Mouse (Mus musculus) ES-Bruce4 (cell line): ENCODE measurements around the gene Mdh2. TPM values are rescaled to one million over a fixed set of nuclear protein-coding genes. Genes with fewer than 3 reads are reported as not detected.

ENCODE experiments used
- H3K27ac ChIP-seq: 2 replicates; pipeline ENCODE4 v1.5.1; 2012; ENCODE audit warnings: low read length, inconsistent platforms; ENCODE audit not compliant: insufficient read depth
- H3K27me3 ChIP-seq: 2 replicates; pipeline ENCODE4 v1.6.1; 2012; ENCODE audit warnings: mild to moderate bottlenecking, low read length, inconsistent platforms; ENCODE audit not compliant: control insufficient read depth, poor library complexity, insufficient read depth, severe bottlenecking
- H3K36me3 ChIP-seq: 2 replicates; pipeline ENCODE4 v1.6.1; 2012; ENCODE audit warnings: inconsistent platforms, mild to moderate bottlenecking, low read length, moderate library complexity; ENCODE audit not compliant: control insufficient read depth, poor library complexity, insufficient read depth, severe bottlenecking
- H3K4me1 ChIP-seq: one replicate; pipeline ENCODE4 v1.8.1; 2011; ENCODE audit warnings: low read length; ENCODE audit not compliant: control insufficient read depth, insufficient read depth
- H3K4me3 ChIP-seq: 2 replicates; pipeline ENCODE4 v1.5.1; 2011; ENCODE audit warnings: low read depth, mild to moderate bottlenecking, low read length
- H3K9ac ChIP-seq: 2 replicates; pipeline ENCODE4 v1.6.1; 2012; ENCODE audit warnings: low read depth, mild to moderate bottlenecking, inconsistent platforms; ENCODE audit not compliant: poor library complexity, severe bottlenecking
- H3K9me3 ChIP-seq: replicated peaks from 2 replicates; pipeline ENCODE4 v1.6.1; 2012; ENCODE audit warnings: mild to moderate bottlenecking, low read length, inconsistent platforms; ENCODE audit not compliant: control insufficient read depth, poor library complexity, insufficient read depth, severe bottlenecking
- CTCF ChIP-seq: IDR thresholded peaks from one replicate; pipeline ENCODE4 v1.8.1; 2011; ENCODE audit warnings: low read depth, low read length
- EP300 ChIP-seq: IDR thresholded peaks from 2 replicates; pipeline ENCODE4 v1.6.1; 2011; ENCODE audit warnings: low read depth, low read length; ENCODE audit not compliant: insufficient read depth
- POLR2A ChIP-seq: IDR thresholded peaks from one replicate; pipeline ENCODE4 v1.8.1; 2011; ENCODE audit warnings: low read length; ENCODE audit not compliant: insufficient read depth
- polyA plus RNA-seq: library from polyadenylated mRNA; stranded (reverse); fragments of >200 nt; gene quantifications from 2 replicates; pipeline ENCODE4 v1.2.4, GENCODE M21; 2011; ENCODE audit warnings: low read depth; ENCODE audit not compliant: missing spikeins, insufficient read depth, insufficient read length

Mdh2 gene
- polyA plus RNA-seq, 1 experiment, result 377 TPM

DNA sequence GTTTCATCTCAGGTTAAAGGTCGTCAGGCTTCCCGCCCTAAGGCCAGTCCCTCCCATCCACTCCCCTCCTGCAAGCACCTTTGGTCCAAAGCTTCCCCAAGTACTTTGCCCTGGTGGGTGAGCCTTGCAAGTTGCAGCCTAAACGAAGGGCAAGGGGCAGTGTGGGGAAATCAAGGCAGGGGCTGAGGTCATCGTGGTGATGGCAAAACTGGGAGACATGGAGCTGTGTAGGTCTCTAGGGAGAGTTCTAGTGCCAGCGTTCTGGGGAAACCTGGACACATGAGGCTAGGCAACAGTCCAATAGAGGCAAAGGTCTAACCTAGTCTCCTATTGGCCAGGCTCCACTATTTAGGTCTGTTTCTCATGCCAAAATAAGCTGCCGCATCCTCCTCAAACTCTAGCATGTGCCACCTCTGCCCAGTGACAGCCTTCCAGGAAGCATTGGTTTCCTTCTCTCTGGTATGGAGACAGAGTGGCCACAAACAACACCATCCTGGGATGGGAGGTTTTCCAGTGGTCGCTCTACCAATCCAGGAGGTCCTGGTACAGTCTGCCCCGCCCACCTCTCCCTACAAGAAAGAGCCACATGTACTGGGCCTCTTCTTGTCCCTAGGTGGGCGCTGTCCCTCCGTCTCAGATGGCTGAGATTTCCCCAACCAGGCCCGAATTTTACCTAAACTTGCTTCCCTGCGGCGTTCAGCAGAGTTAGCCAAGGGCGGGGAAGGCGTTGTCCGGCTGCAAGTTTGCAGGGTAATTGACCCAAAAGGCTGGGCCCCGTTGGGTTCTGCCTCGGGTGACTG lies 35.1 kb upstream of the Mdh2 start:
- Histone ChIP-seq H3K36me3 (no peaks in the 10 kb centered on the region), H3K9ac (peak overlapping the region; percentile 79), H3K9me3 (no peaks in the 10 kb centered on the region), H3K27ac (no peak overlapping the region), H3K4me3 (peak overlapping the region; percentile 88), H3K27me3 (no peaks in the 10 kb centered on the region), H3K4me1 (peaks cover 2% of the 10 kb centered on the region)
- TF ChIP-seq CTCF, result no peak
- TF ChIP-seq POLR2A, result no peak
- no peak for TF ChIP-seq EP300

GRCm38 (mm10) chr5:135743741-135744609 lies 34.3 kb upstream of the Mdh2 start, which contains the start of gene Tmem120a:
Gene Tmem120a, minus strand, starts transcription at chr5:135744448.
- H3K9ac ChIP-seq, result peak within 1 kb of the TSS; percentile 79
- H3K27ac ChIP-seq, result peak within 1 kb of the TSS; percentile 12; the same call in 1 of the 2 replicates
- H3K4me1 ChIP-seq, result peaks cover 2% of the 10 kb centered on the region

GRCm38 (mm10) chr5:135744742-135745141 lies 33.5 kb upstream of the Mdh2 start:
- Histone ChIP-seq H3K4me1 (peaks cover 2% of the 10 kb centered on the region), H3K9ac (peak overlapping the region; percentile 17; the same call in 1 of the 2 replicates), H3K27me3 (no peaks in the 10 kb centered on the region), H3K36me3 (no peaks in the 10 kb centered on the region), H3K9me3 (no peaks in the 10 kb centered on the region), H3K4me3 (peak overlapping the region; percentile 48), H3K27ac (peak overlapping the region; percentile 12; the same call in 1 of the 2 replicates)
- TF ChIP-seq POLR2A (no peak), EP300 (no peak), CTCF (no peak)

More at GRCm38 (mm10) chr5:135743741-135744609, 34.3 kb upstream of the Mdh2 start, which contains the start of gene Tmem120a:
- H3K4me3 ChIP-seq, result peak within 1 kb of the TSS; percentile 88
- H3K9me3 ChIP-seq, result no peaks in the 10 kb centered on the region
- no peaks in the 10 kb centered on the region for H3K36me3 ChIP-seq
- no peaks in the 10 kb centered on the region for H3K27me3 ChIP-seq
- peak; percentile 23 for TF ChIP-seq POLR2A
- no peak for TF ChIP-seq EP300

- Histone ChIP-seq H3K27ac (no peak overlapping the region), H3K36me3 (no peaks in the 10 kb centered on the region), H3K9me3 (no peaks in the 10 kb centered on the region), H3K27me3 (no peaks in the 10 kb centered on the region), H3K4me1 (no peaks in the 10 kb centered on the region), H3K9ac (no peak overlapping the region), H3K4me3 (no peak overlapping the region)
- no peak for TF ChIP-seq CTCF
- TF ChIP-seq POLR2A, result no peak
- no peak for TF ChIP-seq EP300
Measured at GRCm38 (mm10) chr5:135751041-135751440, 27.2 kb upstream of the Mdh2 start.

- no peak overlapping the region for H3K27ac ChIP-seq
- no peaks in the 10 kb centered on the region for H3K27me3 ChIP-seq
- no peaks in the 10 kb centered on the region for H3K36me3 ChIP-seq
- H3K9ac ChIP-seq, result no peak overlapping the region
- no peak overlapping the region for H3K4me3 ChIP-seq
- H3K4me1 ChIP-seq, result no peaks in the 10 kb centered on the region
- TF ChIP-seq EP300 (no peak), POLR2A (no peak), CTCF (no peak)
- H3K9me3 ChIP-seq, result no peaks in the 10 kb centered on the region
Measured at GRCm38 (mm10) chr5:135751595-135751994, 26.7 kb upstream of the Mdh2 start.
